10 mouse cellular contexts compared by ENCODE assay signal in the genomic region with DNA sequence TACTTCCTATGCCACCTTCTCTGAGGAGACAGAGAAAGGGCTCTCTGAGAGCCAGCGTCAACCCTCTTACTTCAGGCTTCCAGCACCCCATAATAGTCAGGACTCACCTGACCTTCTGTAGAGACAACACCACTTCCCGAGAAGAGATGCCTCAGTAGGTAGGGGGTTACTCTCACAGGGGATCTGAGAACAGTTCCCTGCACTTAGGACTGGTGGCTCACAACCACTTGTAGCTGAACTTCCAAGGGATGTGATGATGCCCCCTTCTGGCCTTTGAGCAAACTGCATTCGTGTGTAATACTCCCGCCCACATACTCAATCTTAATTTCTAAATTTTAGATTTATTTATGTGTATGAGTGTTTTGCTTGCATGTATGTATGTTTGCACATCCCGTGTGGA. TPM values are rescaled to one million over a fixed set of nuclear protein-coding genes. Genes with fewer than 3 reads are reported as not detected.
DNase-seq lines count a peak whose midpoint lies in the region; ATAC-seq and TF ChIP-seq lines count a peak whose summit lies in the region.
"Had no signal": no experiment of that assay in that cellular context is flagged by ENCODE, and none has a peak within 500 bp of the region (broad histone marks: within the 10 kb centered on the region; RNA-seq: fewer than 3 reads in every experiment).

No protein-coding gene starts in this region.

- 70% methylated on average over 5 of the region's 5 CpGs for WGBS in liver, embryonic 11.5 days
- WGBS in liver, embryonic 12.5 days (ENCODE audit: insufficient replicate concordance): 67% methylated on average over 5 of the region's 5 CpGs
- WGBS in forebrain, embryonic 13.5 days: 82% methylated on average over 5 of the region's 5 CpGs

- TF ChIP-seq EP300 in ES-Bruce4 (IDR thresholded peaks at IDR 0.05; ENCODE audit: insufficient read depth, low read depth, low read length): no peak

- no peak overlapping the region for H3K4me3 ChIP-seq in liver, embryonic 11.5 days (ENCODE audit: low read depth, low read length)
- no peak overlapping the region for H3K4me3 ChIP-seq in ES-Bruce4 (ENCODE audit: low read depth, low read length)
- H3K4me3 ChIP-seq in liver, embryonic 12.5 days: no peak overlapping the region
- H3K4me3 ChIP-seq in forebrain, embryonic 13.5 days: no peak overlapping the region

- no peak overlapping the region for H3K27ac ChIP-seq in liver, embryonic 11.5 days (ENCODE audit: low read depth, low read length)
- H3K27ac ChIP-seq in ES-Bruce4 (ENCODE audit: insufficient read depth, low read length): peak overlapping the region; percentile 95
- 0 out of 2 replicates have a peak overlapping the region, but pooled peaks have one; percentile 40 for H3K27ac ChIP-seq in liver, embryonic 12.5 days
- no peak overlapping the region for H3K27ac ChIP-seq in forebrain, embryonic 13.5 days

- no peak for TF ChIP-seq POLR2A in ES-Bruce4 (IDR thresholded peaks at IDR 0.05; ENCODE audit: insufficient read depth, low read length)

- no peak overlapping the region for H3K9ac ChIP-seq in liver, embryonic 11.5 days (ENCODE audit: low read depth, low read length)
- peak overlapping the region; percentile 76 for H3K9ac ChIP-seq in ES-Bruce4 (ENCODE audit: low read depth, poor library complexity, severe bottlenecking)
- no peak overlapping the region for H3K9ac ChIP-seq in liver, embryonic 12.5 days
- H3K9ac ChIP-seq in forebrain, embryonic 13.5 days: no peak overlapping the region

- H3K36me3 ChIP-seq in liver, embryonic 11.5 days (ENCODE audit: control insufficient read depth, insufficient read depth, low read length): no peaks in the 10 kb centered on the region
- H3K36me3 ChIP-seq in ES-Bruce4 (ENCODE audit: control insufficient read depth, insufficient read depth, low read length, poor library complexity, severe bottlenecking): no peaks in the 10 kb centered on the region
- no peaks in the 10 kb centered on the region for H3K36me3 ChIP-seq in liver, embryonic 12.5 days
- H3K36me3 ChIP-seq in forebrain, embryonic 13.5 days (ENCODE audit: poor library complexity, severe bottlenecking): no peaks in the 10 kb centered on the region

- TF ChIP-seq CTCF in ES-Bruce4 (IDR thresholded peaks at IDR 0.05; ENCODE audit: low read depth, low read length): peak; percentile 49

- ATAC-seq in liver, embryonic 11.5 days (replicated peaks; ENCODE audit: low FRiP score): no peak
- no peak for ATAC-seq in liver, embryonic 12.5 days
- no peak for ATAC-seq in forebrain, embryonic 13.5 days
- ATAC-seq: midbrain, embryonic 16.5 days had no signal

- peak; percentile 51 for DNase-seq in liver
- no peak for DNase-seq in liver, embryonic 11.5 days (ENCODE audit: low spot score)
- DNase-seq in T-cell, adult 2 months (ENCODE audit: low spot score): peak; percentile 28
- DNase-seq in frontal cortex, postnatal 36 days (ENCODE audit: low spot score in 2 of 2): no peak
- DNase-seq: adrenal gland, adult 8-10 months; right cerebral cortex, adult 18-20 months had no signal

- no peaks in the 10 kb centered on the region for H3K9me3 ChIP-seq in liver, embryonic 11.5 days (ENCODE audit: control insufficient read depth, low read length)
- H3K9me3 ChIP-seq in ES-Bruce4 (replicated peaks; ENCODE audit: control insufficient read depth, insufficient read depth, low read length, poor library complexity, severe bottlenecking): no peaks in the 10 kb centered on the region
- no peaks in the 10 kb centered on the region for H3K9me3 ChIP-seq in liver, embryonic 12.5 days (replicated peaks)
- no peaks in the 10 kb centered on the region for H3K9me3 ChIP-seq in forebrain, embryonic 13.5 days (replicated peaks)

- H3K4me2 ChIP-seq in liver, embryonic 11.5 days: no peak overlapping the region
- H3K4me2 ChIP-seq in liver, embryonic 12.5 days: no peak overlapping the region
- H3K4me2 ChIP-seq in forebrain, embryonic 13.5 days: no peak overlapping the region

- peaks cover 21% of the 10 kb centered on the region for H3K4me1 ChIP-seq in liver, embryonic 11.5 days (replicated peaks; ENCODE audit: control insufficient read depth, insufficient read depth, low read length)
- peaks cover 5% of the 10 kb centered on the region for H3K4me1 ChIP-seq in ES-Bruce4 (ENCODE audit: control insufficient read depth, insufficient read depth, low read length)
- H3K4me1 ChIP-seq in liver, embryonic 12.5 days: peaks cover 49% of the 10 kb centered on the region
- H3K4me1 ChIP-seq in forebrain, embryonic 13.5 days: peaks cover 36% of the 10 kb centered on the region

- no peaks in the 10 kb centered on the region for H3K27me3 ChIP-seq in liver, embryonic 11.5 days (replicated peaks; ENCODE audit: control insufficient read depth, insufficient read depth, low read length)
- no peaks in the 10 kb centered on the region for H3K27me3 ChIP-seq in ES-Bruce4 (ENCODE audit: control insufficient read depth, insufficient read depth, low read length, poor library complexity, severe bottlenecking)
- H3K27me3 ChIP-seq in liver, embryonic 12.5 days (replicated peaks): peaks cover 11% of the 10 kb centered on the region; the same call in 1 of the 2 replicates
- H3K27me3 ChIP-seq in forebrain, embryonic 13.5 days: no peaks in the 10 kb centered on the region

RNA-seq across cellular contexts. Expression of gene Nanos3, which starts 8.5 kb away (rescaled TPM):
- 1.2 and 1.8 TPM in 2 replicates for polyA plus RNA-seq in liver, embryonic 11.5 days (2014; fragmentation: Nextera tagmentation; extraction: Ambion mirVana)
- 3.0 and 4.3 TPM in 2 replicates for polyA plus RNA-seq in ES-Bruce4 (2011; ENCODE audit: insufficient read depth, insufficient read length, low read depth, missing spikeins)
- polyA plus RNA-seq in liver, embryonic 12.5 days (2016; fragmentation: Nextera tagmentation; extraction: Ambion mirVana): 0.61 and 1.3 TPM in 2 replicates
- 4.7 and 6.5 TPM in 2 replicates for polyA plus RNA-seq in forebrain, embryonic 13.5 days (2015; fragmentation: Nextera tagmentation; extraction: Ambion mirVana)

RNA-seq across cellular contexts. Expression of gene Zswim4, which starts 43.3 kb away (rescaled TPM):
- 7.9 and 9.1 TPM in 2 replicates for polyA plus RNA-seq in liver, embryonic 11.5 days (2014; fragmentation: Nextera tagmentation; extraction: Ambion mirVana)
- 14.8 and 15.4 TPM in 2 replicates for polyA plus RNA-seq in ES-Bruce4 (2011; ENCODE audit: insufficient read depth, insufficient read length, low read depth, missing spikeins)
- polyA plus RNA-seq in liver, embryonic 12.5 days (2016; fragmentation: Nextera tagmentation; extraction: Ambion mirVana): 3.6 and 5.0 TPM in 2 replicates
- 43.1 and 44.0 TPM in 2 replicates for polyA plus RNA-seq in forebrain, embryonic 13.5 days (2015; fragmentation: Nextera tagmentation; extraction: Ambion mirVana)

RNA-seq across cellular contexts. Expression of gene 4930432K21Rik, which starts 45.7 kb away (rescaled TPM):
- 0.36 and 0.47 TPM in 2 replicates for polyA plus RNA-seq in liver, embryonic 11.5 days (2014; fragmentation: Nextera tagmentation; extraction: Ambion mirVana)
- polyA plus RNA-seq in ES-Bruce4 (2011; ENCODE audit: insufficient read depth, insufficient read length, low read depth, missing spikeins): 3.8 and 4.7 TPM in 2 replicates
- 0.28 and 0.58 TPM in 2 replicates for polyA plus RNA-seq in liver, embryonic 12.5 days (2016; fragmentation: Nextera tagmentation; extraction: Ambion mirVana)
- 2.2 and 2.3 TPM in 2 replicates for polyA plus RNA-seq in forebrain, embryonic 13.5 days (2015; fragmentation: Nextera tagmentation; extraction: Ambion mirVana)

RNA-seq across cellular contexts. Expression of gene Cc2d1a, which starts 45.8 kb away (rescaled TPM):
- 13.7 and 14.1 TPM in 2 replicates for polyA plus RNA-seq in liver, embryonic 11.5 days (2014; fragmentation: Nextera tagmentation; extraction: Ambion mirVana)
- 18.0 and 27.2 TPM in 2 replicates for polyA plus RNA-seq in ES-Bruce4 (2011; ENCODE audit: insufficient read depth, insufficient read length, low read depth, missing spikeins)
- 8.2 and 9.6 TPM in 2 replicates for polyA plus RNA-seq in liver, embryonic 12.5 days (2016; fragmentation: Nextera tagmentation; extraction: Ambion mirVana)
- 18.6 and 24.1 TPM in 2 replicates for polyA plus RNA-seq in forebrain, embryonic 13.5 days (2015; fragmentation: Nextera tagmentation; extraction: Ambion mirVana)

RNA-seq across cellular contexts. Expression of gene D8Ertd738e, which starts 56.0 kb away (rescaled TPM):
- 323 and 339 TPM in 2 replicates for polyA plus RNA-seq in liver, embryonic 11.5 days (2014; fragmentation: Nextera tagmentation; extraction: Ambion mirVana)
- polyA plus RNA-seq in ES-Bruce4 (2011; ENCODE audit: insufficient read depth, insufficient read length, low read depth, missing spikeins): 90.6 and 92.0 TPM in 2 replicates
- 249 and 259 TPM in 2 replicates for polyA plus RNA-seq in liver, embryonic 12.5 days (2016; fragmentation: Nextera tagmentation; extraction: Ambion mirVana)
- 294 and 310 TPM in 2 replicates for polyA plus RNA-seq in forebrain, embryonic 13.5 days (2015; fragmentation: Nextera tagmentation; extraction: Ambion mirVana)

Comparison
In these comparisons a context has a peak if more than half of its experiments do, and no peak if none do; other contexts are left out.
1. DNase-seq: peak in liver (single experiment) and T-cell, adult 2 months (single experiment); none in liver, embryonic 11.5 days (single experiment) and frontal cortex, postnatal 36 days (0 of 2).
2. H3K27ac ChIP-seq: peak in ES-Bruce4 (single experiment) and liver, embryonic 12.5 days (single experiment); none in liver, embryonic 11.5 days (single experiment) and forebrain, embryonic 13.5 days (single experiment).